Mouse (Mus musculus) MEL (cell line): ENCODE measurements around the gene Scnn1a. TPM values are rescaled to one million over a fixed set of nuclear protein-coding genes. Genes with fewer than 3 reads are reported as not detected.
A peak's percentile ranks its signal among the peaks of the same experiment; 100 is the strongest.

Experiments used
- DNase-seq: peaks from one replicate; pipeline ENCODE4 v3.0.0; 2011; ENCODE audit warnings: low read depth, low spot score
- H3K27ac ChIP-seq: 2 replicates; pipeline ENCODE4 v1.5.1; 2012; ENCODE audit warnings: low read depth, mild to moderate bottlenecking, control low read depth, low read length, moderate library complexity; ENCODE audit not compliant: control insufficient read depth
- H3K27me3 ChIP-seq, 2 experiments: fragments of 150-350 bp in 1 of 2; sonication (generic) in 1 of 2; 2 replicates each; pipeline ENCODE4 v1.6.1; 2012; ENCODE audit warnings: low read length in 2 of 2, mild to moderate bottlenecking in 2 of 2, improper control_type of control experiment in 1 of 2, moderate library complexity in 1 of 2; ENCODE audit not compliant: insufficient read depth in 2 of 2, control insufficient read depth in 1 of 2
- H3K36me3 ChIP-seq, 2 experiments: 2 replicates each; pipeline ENCODE4 v1.6.1; 2012 to 2014; ENCODE audit warnings: low read length in 2 of 2, improper control_type of control experiment in 1 of 2, inconsistent platforms in 1 of 2, mild to moderate bottlenecking in 1 of 2; ENCODE audit not compliant: insufficient read depth in 2 of 2, control insufficient read depth in 1 of 2
- H3K4me1 ChIP-seq, 2 experiments: fragments of 150-350 bp in 1 of 2; sonication (generic) in 1 of 2; 2 replicates each; pipeline ENCODE4 v1.6.1; 2012; ENCODE audit warnings: low read length in 2 of 2, improper control_type of control experiment in 1 of 2, mild to moderate bottlenecking in 1 of 2; ENCODE audit not compliant: insufficient read depth in 2 of 2, control insufficient read depth in 1 of 2
- H3K4me3 ChIP-seq, 2 experiments: fragments of 150-350 bp in 1 of 2; sonication (generic) in 1 of 2; 2 replicates each; pipeline ENCODE4 v1.5.1; 2012; ENCODE audit warnings: low read depth in 2 of 2, low read length in 2 of 2, mild to moderate bottlenecking in 2 of 2, moderate library complexity in 2 of 2, control low read depth in 1 of 2, improper control_type of control experiment in 1 of 2; ENCODE audit not compliant: control insufficient read depth in 1 of 2, insufficient read depth in 1 of 2
- H3K79me2 ChIP-seq: 2 replicates; pipeline ENCODE4 v1.6.1; 2012; ENCODE audit warnings: mild to moderate bottlenecking, low read length, moderate library complexity; ENCODE audit not compliant: control insufficient read depth, poor library complexity, insufficient read depth
- H3K9ac ChIP-seq: 2 replicates; pipeline ENCODE4 v1.6.1; 2012; ENCODE audit warnings: low read depth, mild to moderate bottlenecking, control low read depth, low read length, moderate library complexity; ENCODE audit not compliant: control insufficient read depth, poor library complexity, severe bottlenecking
- H3K9me3 ChIP-seq: fragments of 150-350 bp; sonication (generic); replicated peaks from 2 replicates; pipeline ENCODE4 v1.6.1; 2012; ENCODE audit warnings: mild to moderate bottlenecking, low read length, improper control_type of control experiment, moderate library complexity; ENCODE audit not compliant: insufficient read depth
- BHLHE40 ChIP-seq: IDR thresholded peaks from 2 replicates; pipeline ENCODE4 v1.6.1; 2012; ENCODE audit warnings: low read depth, mild to moderate bottlenecking, inconsistent platforms, low read length, improper control_type of control experiment, borderline replicate concordance
- CHD1 ChIP-seq: IDR thresholded peaks from 2 replicates; pipeline ENCODE4 v1.6.1; 2012; ENCODE audit warnings: low read depth, mild to moderate bottlenecking, inconsistent platforms, low read length, improper control_type of control experiment
- CTCF ChIP-seq, 3 experiments: IDR thresholded peaks in 2 of 3; conservative IDR thresholded peaks in 1 of 3; 2 replicates each; pipeline ENCODE4 v1.5.1; 2011 to 2012; ENCODE audit warnings: low read length in 3 of 3, low read depth in 2 of 3, mild to moderate bottlenecking in 2 of 3, improper control_type of control experiment in 1 of 3, inconsistent platforms in 1 of 3, mixed read lengths in 1 of 3, moderate library complexity in 1 of 3; ENCODE audit not compliant: control insufficient read depth in 1 of 3, insufficient read depth in 1 of 3, poor library complexity in 1 of 3, severe bottlenecking in 1 of 3
- ELF1 ChIP-seq: IDR thresholded peaks from 2 replicates; pipeline ENCODE4 v1.6.1; 2014; ENCODE audit warnings: low read depth, mild to moderate bottlenecking, inconsistent platforms, low read length, improper control_type of control experiment, moderate library complexity
- ETS1 ChIP-seq: IDR thresholded peaks from 2 replicates; pipeline ENCODE4 v1.6.1; 2012; ENCODE audit warnings: low read depth, mild to moderate bottlenecking, inconsistent platforms, low read length, improper control_type of control experiment, moderate library complexity
- GATA1 ChIP-seq: IDR thresholded peaks from 2 replicates; pipeline ENCODE4 v1.6.1; 2011; ENCODE audit warnings: low read depth, low read length, improper control_type of control experiment
- HCFC1 ChIP-seq: IDR thresholded peaks from 2 replicates; pipeline ENCODE4 v1.6.1; 2012; ENCODE audit warnings: low read depth, mild to moderate bottlenecking, inconsistent platforms, low read length, improper control_type of control experiment, moderate library complexity
- KAT2A ChIP-seq: conservative IDR thresholded peaks from 2 replicates; pipeline ENCODE4 v1.6.1; 2012; ENCODE audit warnings: low read depth, low read length, improper control_type of control experiment, inconsistent platforms
- MAFK ChIP-seq: IDR thresholded peaks from 2 replicates; pipeline ENCODE4 v1.6.1; 2011; ENCODE audit warnings: low read depth, mild to moderate bottlenecking, low read length, improper control_type of control experiment, borderline replicate concordance
- MAX ChIP-seq: IDR thresholded peaks from 2 replicates; pipeline ENCODE4 v1.6.1; 2011; ENCODE audit warnings: low read length, improper control_type of control experiment
- MXI1 ChIP-seq: IDR thresholded peaks from 2 replicates; pipeline ENCODE4 v1.6.1; 2011; ENCODE audit warnings: mild to moderate bottlenecking, low read depth, low read length, improper control_type of control experiment
- MYB ChIP-seq: IDR thresholded peaks from 2 replicates; pipeline ENCODE4 v1.6.1; 2011; ENCODE audit warnings: mild to moderate bottlenecking, low read depth, low read length, improper control_type of control experiment
- NELFE ChIP-seq: IDR thresholded peaks from 2 replicates; pipeline ENCODE4 v1.6.1; 2011; ENCODE audit warnings: low read depth, low read length, improper control_type of control experiment
- POLR2A ChIP-seq, 2 experiments: IDR thresholded peaks; 2 replicates each; pipeline ENCODE4 v1.6.1; 2011 to 2012; ENCODE audit warnings: low read length in 2 of 2, mild to moderate bottlenecking in 2 of 2, control low read depth in 1 of 2, improper control_type of control experiment in 1 of 2, low read depth in 1 of 2, moderate library complexity in 1 of 2; ENCODE audit not compliant: control insufficient read depth in 1 of 2, insufficient read depth in 1 of 2, poor library complexity in 1 of 2
- POLR2AphosphoS2 ChIP-seq: IDR thresholded peaks from 2 replicates; pipeline ENCODE4 v1.6.1; 2011; ENCODE audit warnings: low read length, improper control_type of control experiment
- POLR2AphosphoS5 ChIP-seq: IDR thresholded peaks from 2 replicates; pipeline ENCODE4 v1.6.1; 2012; ENCODE audit warnings: low read depth, borderline replicate concordance, mild to moderate bottlenecking, inconsistent platforms, low read length, moderate library complexity, mixed read lengths
- SIN3A ChIP-seq: IDR thresholded peaks from 2 replicates; pipeline ENCODE4 v1.6.1; 2012; ENCODE audit warnings: low read length, improper control_type of control experiment, inconsistent platforms
- SMC3 ChIP-seq: IDR thresholded peaks from 2 replicates; pipeline ENCODE4 v1.6.1; 2011; ENCODE audit warnings: low read depth, low read length, improper control_type of control experiment
- TBP ChIP-seq: IDR thresholded peaks from 2 replicates; pipeline ENCODE4 v1.8.0; 2011; ENCODE audit warnings: low read depth, low read length, improper control_type of control experiment
- TCF12 ChIP-seq: IDR thresholded peaks from 2 replicates; pipeline ENCODE4 v1.6.1; 2014; ENCODE audit warnings: low read depth, mild to moderate bottlenecking, inconsistent platforms, low read length, improper control_type of control experiment, moderate library complexity
- UBTF ChIP-seq: IDR thresholded peaks from 2 replicates; pipeline ENCODE4 v1.6.1; 2012; ENCODE audit warnings: low read depth, mild to moderate bottlenecking, inconsistent platforms, low read length, improper control_type of control experiment, moderate library complexity, borderline replicate concordance; ENCODE audit not compliant: insufficient read depth
- USF1 ChIP-seq: IDR thresholded peaks from 2 replicates; pipeline ENCODE4 v1.6.1; 2014; ENCODE audit warnings: low read depth, mild to moderate bottlenecking, inconsistent platforms, low read length, improper control_type of control experiment, moderate library complexity
- USF2 ChIP-seq, 2 experiments: IDR thresholded peaks; 2 replicates each; pipeline ENCODE4 v1.6.1; 2011 to 2012; ENCODE audit warnings: improper control_type of control experiment in 2 of 2, low read length in 2 of 2, borderline replicate concordance in 1 of 2, inconsistent platforms in 1 of 2, low read depth in 1 of 2, mild to moderate bottlenecking in 1 of 2; ENCODE audit not compliant: insufficient read depth in 1 of 2
- ZC3H11A ChIP-seq: IDR thresholded peaks from 2 replicates; pipeline ENCODE4 v1.6.1; 2012; ENCODE audit warnings: low read depth, mild to moderate bottlenecking, inconsistent platforms, low read length, improper control_type of control experiment
- polyA plus RNA-seq, 2 experiments: library from polyadenylated mRNA; stranded (reverse) in 1 of 2; unstranded in 1 of 2; fragments of >175 nt in 1 of 2; fragments of >200 nt in 1 of 2; gene quantifications; 2 replicates each; pipeline versions ENCODE4 v1.2.1 to v1.2.4; 2012; ENCODE audit warnings: low replicate concordance in 2 of 2, low read depth in 1 of 2; ENCODE audit not compliant: insufficient read length in 2 of 2, insufficient read depth in 1 of 2, missing spikeins in 1 of 2
- total RNA-seq: library from RNA; depleted of rRNA; stranded (reverse); fragments of 300-350 nt; gene quantifications from 2 replicates; pipeline ENCODE4 v1.2.3, GENCODE M21; 2012

Gene Scnn1a
- total and polyA plus RNA-seq, 3 experiments = 0.50 TPM; not detected in 2

DNA sequence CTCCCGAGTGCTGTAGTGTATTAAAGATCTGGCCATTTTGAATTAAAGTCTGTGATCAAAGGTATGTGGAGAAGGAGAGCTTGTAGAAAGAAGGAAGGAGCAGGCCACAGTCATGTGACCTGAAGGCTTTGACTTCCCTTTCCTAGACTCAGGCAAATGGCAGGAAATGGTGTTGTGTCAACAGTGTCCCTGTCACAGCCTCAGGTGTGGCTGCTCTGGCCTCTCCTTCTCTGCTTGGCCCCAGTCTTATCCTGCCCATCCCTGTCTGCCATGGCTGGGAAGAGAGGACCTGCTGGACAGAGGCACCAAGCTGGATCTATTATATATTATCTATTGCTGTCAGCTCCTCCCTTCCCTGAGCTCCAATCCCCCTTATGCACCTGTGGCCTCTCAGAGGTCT, 25.2 kb downstream of the Scnn1a start:
- no peak overlapping the region for H3K27ac ChIP-seq
- peak; percentile 60 for DNase-seq
- H3K4me1 ChIP-seq = peaks cover 7 to 19% of the 10 kb centered on the region in 2 experiments
- H3K9me3 ChIP-seq = no peaks in the 10 kb centered on the region
- H3K4me3 ChIP-seq = no peak overlapping the region
- peaks cover 0 to 8% of the 10 kb centered on the region in 2 experiments; a peak in 2 of 4 replicates for H3K36me3 ChIP-seq
- H3K79me2 ChIP-seq = peaks cover 10% of the 10 kb centered on the region
- peaks cover 0 to 2% of the 10 kb centered on the region in 2 experiments; a peak in 2 of 4 replicates for H3K27me3 ChIP-seq
- no peak for TF ChIP-seq GATA1
- TF ChIP-seq CHD1 = no peak
- no peak for TF ChIP-seq CTCF (IDR thresholded peaks at IDR 0.05 in 2 of 3, conservative IDR thresholded peaks at IDR 0.05 in 1 of 3; ENCODE audit: control insufficient read depth in 1 of 3, insufficient read depth in 1 of 3, low read depth in 2 of 3, low read length in 3 of 3, poor library complexity in 1 of 3, severe bottlenecking in 1 of 3)
- no peak for TF ChIP-seq MAFK
- no peak for TF ChIP-seq MYB
- TF ChIP-seq ELF1 = peak; percentile 39; the same call in 1 of the 2 replicates
- TF ChIP-seq POLR2A (IDR thresholded peaks at IDR 0.05; ENCODE audit: control insufficient read depth in 1 of 2, insufficient read depth in 1 of 2, low read depth in 1 of 2, low read length in 2 of 2, poor library complexity in 1 of 2) = 0 out of 4 replicates have a peak, but pooled peaks of 1 of the 2 experiments have one; percentile 31
- TF ChIP-seq POLR2AphosphoS5 = no peak
- no peak for TF ChIP-seq SMC3
- TF ChIP-seq MXI1 = no peak
- no peak for TF ChIP-seq NELFE
- TF ChIP-seq POLR2AphosphoS2 = no peak
- no peak for TF ChIP-seq SIN3A
- peak; percentile 52; the same call in 1 of the 2 replicates for TF ChIP-seq BHLHE40
- TF ChIP-seq TBP = no peak
- no peak for TF ChIP-seq UBTF
- TF ChIP-seq HCFC1 = peak; percentile 50; the same call in 1 of the 2 replicates
- no peak for TF ChIP-seq KAT2A
- no peak for TF ChIP-seq ZC3H11A
- 0 out of 2 replicates have a peak, but pooled peaks have one; percentile 1 for TF ChIP-seq TCF12
- 0 out of 2 replicates have a peak, but pooled peaks have one; percentile 7 for TF ChIP-seq ETS1
- peak; percentile 30 to 71; a peak in 2 of 4 replicates for TF ChIP-seq USF2 (IDR thresholded peaks at IDR 0.05; ENCODE audit: borderline replicate concordance in 1 of 2, insufficient read depth in 1 of 2, low read depth in 1 of 2, low read length in 2 of 2)
- peak; percentile 62; the same call in 1 of the 2 replicates for TF ChIP-seq MAX
- peak; percentile 92 for TF ChIP-seq USF1
- no peak overlapping the region for H3K9ac ChIP-seq
